Mouse (Mus musculus) monocyte, adult 5-6 weeks (primary cell): ENCODE data around the gene Plekhh1. TPM values are rescaled to one million over a fixed set of nuclear protein-coding genes. Genes with fewer than 3 reads are reported as not detected.
"Not testable (repeated sequence)": the region's sequence is repeated elsewhere in the genome, so short reads cannot be mapped to it uniquely, and the experiment has no call there.

Source experiments
- ATAC-seq: fragments of 153-309, 156-312 bp; replicated peaks from 2 replicates; pipeline ENCODE4 v1.8.0; 2017; ENCODE audit warnings: mild to moderate bottlenecking; ENCODE audit not compliant: low TSS enrichment, insufficient number of reproducible peaks, severe bottlenecking, poor library complexity, low FRiP score
- total RNA-seq: library from RNA; stranded (forward); fragments of 200-1000, 200-491, 200-594 nt; gene quantifications from 3 replicates; pipeline ENCODE4 v1.2.3, GENCODE M21; 2017

Plekhh1 gene
- total RNA-seq, 1 experiment from 2014 or later = not detected

DNA sequence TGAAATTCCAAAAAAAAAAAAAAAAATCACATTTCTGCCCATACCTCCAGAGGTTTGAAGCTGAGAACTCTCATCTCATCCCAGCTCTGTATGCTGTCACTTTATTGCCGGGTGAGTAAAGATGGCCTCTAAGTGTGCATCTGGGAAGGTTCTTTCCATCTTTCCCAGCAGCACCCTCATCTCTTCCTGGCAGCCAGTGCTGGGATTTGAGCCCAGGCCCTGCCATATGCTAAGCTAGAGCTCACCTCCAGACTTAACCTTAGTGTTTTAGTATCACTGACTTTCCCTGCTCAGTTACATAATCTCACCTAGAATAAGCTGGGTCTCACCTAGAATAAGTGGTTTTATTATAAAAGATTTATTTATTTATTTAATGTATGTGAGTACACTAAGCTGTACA, 7.1 kb upstream of the Plekhh1 start:
- ATAC-seq = no peak

- 0 out of 2 replicates have a peak, but pooled peaks have one; percentile 37 for ATAC-seq
These were observed 6.1 kb upstream of the Plekhh1 start for GRCm38 (mm10) chr12:79022882-79023281.

DNA sequence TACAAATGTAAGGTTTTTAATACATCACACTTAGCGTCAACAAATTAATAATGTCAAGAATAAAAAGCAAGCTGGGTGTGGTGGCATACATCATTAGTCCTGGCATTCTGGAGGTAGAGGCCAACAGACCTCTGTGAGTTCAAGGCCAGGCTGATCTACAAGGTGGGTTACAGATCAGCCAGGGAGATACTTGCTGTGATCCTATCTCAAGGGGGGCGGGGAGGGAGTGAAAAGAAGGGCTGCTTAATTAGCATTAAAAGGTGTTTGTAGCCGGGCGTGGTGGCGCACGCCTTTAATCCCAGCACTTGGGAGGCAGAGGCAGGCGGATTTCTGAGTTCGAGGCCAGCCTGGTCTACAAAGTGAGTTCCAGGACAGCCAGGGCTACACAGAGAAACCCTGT, 1.4 kb upstream of the Plekhh1 start:
- not testable (repeated sequence) for ATAC-seq

DNA sequence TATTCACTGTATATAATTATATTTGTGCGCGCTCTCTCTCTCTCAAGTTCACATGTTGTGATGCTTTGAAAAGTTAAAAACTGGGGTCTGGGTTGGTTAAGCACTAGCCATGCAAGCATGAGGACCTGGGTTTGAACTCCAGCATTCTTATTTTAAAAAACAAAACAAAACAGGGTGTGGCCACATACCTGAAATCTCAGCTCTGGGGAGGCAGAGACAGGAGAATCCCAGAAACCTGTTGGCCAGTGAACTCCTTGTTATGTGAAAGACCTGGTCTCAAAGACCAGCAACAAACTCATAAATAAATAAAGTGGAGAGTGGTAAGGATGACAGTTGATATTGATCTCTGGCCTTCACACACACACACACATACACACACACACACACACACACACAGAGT, 5.4 kb downstream of the Plekhh1 start:
- no peak for ATAC-seq

- ATAC-seq = no peak
These were observed 6.4 kb downstream of the Plekhh1 start for GRCm38 (mm10) chr12:79035349-79035748.

DNA sequence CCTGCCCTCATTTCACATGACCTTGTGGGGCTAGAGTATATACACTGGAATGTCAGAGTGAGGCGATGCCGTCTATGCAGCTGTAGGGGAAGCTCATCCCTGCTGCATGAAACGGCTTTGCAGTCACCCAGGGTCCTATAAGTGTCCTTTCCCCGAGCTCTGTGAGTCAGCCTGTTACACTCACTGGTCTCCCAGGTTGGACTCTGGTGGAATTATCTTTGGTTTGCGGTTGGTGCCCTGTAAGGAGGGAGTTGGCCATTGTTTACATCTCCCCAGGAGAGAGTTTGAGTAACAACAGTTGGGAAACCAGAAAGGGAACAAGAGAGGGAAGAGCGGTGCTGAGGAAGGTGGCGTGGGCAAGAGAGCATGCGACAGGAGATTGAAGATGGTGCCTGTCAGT, 10.7 kb downstream of the Plekhh1 start:
- ATAC-seq = no peak

GRCm38 (mm10) chr12:79040201-79040827, 11.4 kb downstream of the Plekhh1 start:
- ATAC-seq = no peak

GRCm38 (mm10) chr12:79041436-79041835, 12.5 kb downstream of the Plekhh1 start:
- ATAC-seq = no peak

DNA sequence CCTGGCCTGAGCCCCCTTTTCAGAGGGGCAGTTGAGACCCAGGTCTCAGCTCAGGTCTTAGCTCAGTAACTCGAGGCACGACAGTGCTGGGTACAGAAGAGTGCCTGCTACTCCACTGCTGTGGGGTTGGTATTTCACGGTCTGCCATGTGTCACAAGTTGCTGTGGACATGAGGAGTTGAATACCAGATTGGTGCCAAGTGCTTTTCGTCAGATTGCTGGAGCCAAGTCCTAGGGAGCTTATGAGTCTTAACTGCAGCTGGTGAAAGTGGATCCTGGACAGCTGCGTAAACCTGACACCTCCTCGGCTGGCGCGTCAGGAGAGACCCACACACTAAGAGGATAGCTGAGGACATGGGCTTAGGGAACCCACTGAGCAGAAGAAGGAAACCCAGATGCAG, 15.7 kb downstream of the Plekhh1 start:
- no peak for ATAC-seq

GRCm38 (mm10) chr12:79046171-79046570, 17.2 kb downstream of the Plekhh1 start:
- no peak for ATAC-seq

DNA sequence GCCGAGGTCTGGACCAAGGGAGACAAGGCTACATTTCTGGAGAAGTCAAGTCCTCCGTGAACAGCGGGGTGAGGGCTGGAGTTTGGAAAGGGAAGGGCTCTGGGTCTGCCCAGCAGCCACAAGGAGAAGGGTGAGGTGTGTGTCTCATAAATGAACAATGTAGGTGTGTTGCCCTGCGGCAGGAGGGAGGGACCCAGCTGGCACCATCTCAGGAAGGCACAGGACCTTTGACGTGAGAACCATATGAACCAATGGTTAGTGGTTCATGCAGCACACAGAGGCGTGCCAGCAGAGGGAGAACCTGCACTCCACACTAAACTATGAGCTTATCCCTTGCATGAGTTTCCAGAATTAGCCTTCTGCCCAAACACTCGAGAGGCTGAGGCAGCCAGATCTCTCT, 18.2 kb downstream of the Plekhh1 start:
- no peak for ATAC-seq

GRCm38 (mm10) chr12:79048898-79049297, 19.9 kb downstream of the Plekhh1 start:
- ATAC-seq = no peak

DNA sequence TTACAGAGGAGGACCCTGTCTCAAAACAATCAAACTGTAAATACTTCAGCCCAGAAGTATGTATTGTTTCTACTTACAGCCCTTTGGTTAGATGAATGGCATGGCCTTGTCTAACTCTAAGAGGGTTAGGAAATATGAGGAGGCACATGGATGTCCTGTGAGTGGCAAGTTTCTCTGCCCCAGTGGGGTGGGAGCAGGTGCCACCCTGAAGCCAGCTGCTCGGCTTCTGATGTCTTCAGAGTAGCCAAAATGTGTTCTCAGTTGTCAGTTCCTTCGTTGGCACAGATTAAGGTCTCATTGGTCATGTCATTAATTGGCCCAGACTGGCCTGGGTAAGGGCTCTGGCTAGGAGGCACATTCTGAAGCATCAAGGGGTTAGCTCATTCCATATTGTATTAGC, 20.8 kb downstream of the Plekhh1 start:
- ATAC-seq = no peak

- no peak for ATAC-seq
These were observed 21.7 kb downstream of the Plekhh1 start for GRCm38 (mm10) chr12:79050545-79051212.

GRCm38 (mm10) chr12:79052073-79052472, 23.1 kb downstream of the Plekhh1 start:
- no peak for ATAC-seq

- no peak for ATAC-seq
These were observed 26.3 kb downstream of the Plekhh1 start for GRCm38 (mm10) chr12:79055276-79055675.

- ATAC-seq = 0 out of 2 replicates have a peak, but pooled peaks have one; percentile 7
These were observed 30.6 kb downstream of the Plekhh1 start for GRCm38 (mm10) chr12:79059573-79059972.

GRCm38 (mm10) chr12:79060134-79060533, 31.2 kb downstream of the Plekhh1 start:
- ATAC-seq = no peak

GRCm38 (mm10) chr12:79060766-79061652, 32.0 kb downstream of the Plekhh1 start:
- peak; percentile 78 for ATAC-seq
